Mouse (Mus musculus): ENCODE measurements around the gene Igsf3.
"Not testable (repeated sequence)": the region's sequence is repeated elsewhere in the genome, so short reads cannot be mapped to it uniquely, and the experiment has no call there.

The Igsf3 gene

DNA sequence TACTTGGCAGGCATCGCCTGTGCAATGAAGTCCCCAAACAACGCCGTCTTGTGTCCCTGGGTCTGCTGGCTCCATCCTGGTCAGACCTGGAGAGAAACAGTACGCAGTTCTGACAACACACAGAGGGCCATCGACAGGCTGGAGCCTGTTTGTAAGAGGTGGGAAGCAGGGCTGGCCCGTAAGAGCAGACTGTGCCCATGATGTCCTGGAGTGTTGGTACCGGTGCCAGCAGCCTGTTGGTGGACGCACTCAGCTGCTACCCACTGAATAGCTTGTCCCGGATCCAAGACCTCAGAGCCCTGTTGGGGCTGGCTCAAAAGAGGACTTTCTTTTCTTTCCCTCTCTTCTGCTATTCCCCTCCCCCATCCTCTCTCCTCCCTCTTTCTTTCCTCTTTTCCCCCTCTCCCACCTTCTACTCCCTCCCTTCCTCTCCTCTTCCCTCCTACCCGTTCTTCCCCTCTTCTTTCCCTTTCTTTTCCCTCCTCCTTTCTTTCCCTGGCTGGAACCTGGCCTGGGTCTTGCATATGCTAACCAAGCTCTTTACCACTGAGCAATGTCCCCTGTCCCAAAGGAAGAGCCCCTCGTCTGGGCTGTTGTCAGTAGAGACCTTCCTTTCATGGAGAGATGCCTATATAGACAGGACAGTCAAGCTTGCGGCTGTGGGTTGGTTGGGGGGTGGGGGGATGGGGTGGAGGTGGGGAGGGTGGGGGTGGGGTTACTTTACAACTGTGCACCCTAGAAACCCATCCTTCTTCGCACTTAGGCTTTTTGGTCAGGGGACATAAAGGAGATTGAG lies 27.9 kb downstream of the Igsf3 start:
- no peak for DNase-seq (ENCODE audit: low spot score)

DNA sequence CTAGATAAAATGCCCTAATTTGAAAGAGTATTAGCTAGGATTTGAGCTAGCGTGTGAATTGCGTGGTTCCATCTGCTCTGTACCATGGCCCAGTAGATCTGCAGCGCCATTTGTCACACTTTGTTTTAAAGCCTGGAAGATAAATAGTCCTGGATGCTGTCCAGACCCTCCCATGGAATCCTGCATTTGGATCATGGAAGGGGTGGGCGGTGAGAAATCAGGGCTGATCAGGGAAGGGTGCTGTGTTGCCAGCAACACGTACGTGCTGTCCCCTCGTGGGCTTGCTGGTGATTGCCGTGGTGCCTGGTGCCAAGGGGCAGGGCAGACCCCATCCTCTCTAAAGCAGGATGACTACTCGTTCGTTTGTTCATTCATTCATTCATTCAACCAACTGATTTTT lies 28.6 kb downstream of the Igsf3 start:
- DNase-seq (ENCODE audit: low spot score), result no peak

DNA sequence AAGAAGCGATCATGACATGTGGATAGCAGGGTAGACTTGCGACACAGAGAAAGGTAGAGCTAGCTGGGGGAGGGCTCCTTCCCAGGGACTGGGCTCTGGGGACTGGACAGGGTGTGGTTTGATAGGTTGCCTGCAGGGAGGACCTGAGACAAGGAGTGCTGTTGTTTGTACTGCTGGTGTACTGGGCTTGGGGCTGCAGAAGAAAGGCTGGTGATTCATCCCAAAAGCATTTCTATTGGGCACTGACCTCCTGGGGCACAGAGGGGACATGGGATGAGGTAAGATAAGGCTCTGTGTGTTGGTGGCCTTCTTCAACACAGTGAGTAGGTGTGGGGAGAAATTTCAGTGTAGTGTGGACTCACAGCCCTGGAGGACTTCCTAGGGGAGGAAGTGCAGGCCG lies 29.2 kb downstream of the Igsf3 start:
- DNase-seq (ENCODE audit: low spot score), result no peak

DNA sequence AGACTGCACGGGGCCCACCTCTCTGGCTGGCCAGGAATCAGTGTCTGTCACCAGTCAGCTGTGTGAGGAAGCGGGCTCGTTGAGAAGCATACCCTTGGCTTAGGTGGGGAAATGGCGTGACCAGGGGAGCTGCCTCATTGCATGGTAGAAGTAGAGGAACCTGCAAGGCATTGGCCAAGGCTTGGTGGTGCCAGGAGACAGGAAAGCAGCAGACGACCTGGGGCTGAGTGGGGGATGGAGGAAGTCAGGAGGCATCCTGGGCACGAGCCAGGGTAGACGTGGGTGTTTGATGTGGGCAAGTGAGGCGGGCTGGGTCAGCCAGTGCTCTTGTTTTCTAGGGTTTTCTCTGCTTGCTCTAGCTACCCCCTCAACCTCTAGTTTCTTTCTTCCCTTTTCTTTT lies 30.7 kb downstream of the Igsf3 start:
- no peak for DNase-seq (ENCODE audit: low spot score)

DNA sequence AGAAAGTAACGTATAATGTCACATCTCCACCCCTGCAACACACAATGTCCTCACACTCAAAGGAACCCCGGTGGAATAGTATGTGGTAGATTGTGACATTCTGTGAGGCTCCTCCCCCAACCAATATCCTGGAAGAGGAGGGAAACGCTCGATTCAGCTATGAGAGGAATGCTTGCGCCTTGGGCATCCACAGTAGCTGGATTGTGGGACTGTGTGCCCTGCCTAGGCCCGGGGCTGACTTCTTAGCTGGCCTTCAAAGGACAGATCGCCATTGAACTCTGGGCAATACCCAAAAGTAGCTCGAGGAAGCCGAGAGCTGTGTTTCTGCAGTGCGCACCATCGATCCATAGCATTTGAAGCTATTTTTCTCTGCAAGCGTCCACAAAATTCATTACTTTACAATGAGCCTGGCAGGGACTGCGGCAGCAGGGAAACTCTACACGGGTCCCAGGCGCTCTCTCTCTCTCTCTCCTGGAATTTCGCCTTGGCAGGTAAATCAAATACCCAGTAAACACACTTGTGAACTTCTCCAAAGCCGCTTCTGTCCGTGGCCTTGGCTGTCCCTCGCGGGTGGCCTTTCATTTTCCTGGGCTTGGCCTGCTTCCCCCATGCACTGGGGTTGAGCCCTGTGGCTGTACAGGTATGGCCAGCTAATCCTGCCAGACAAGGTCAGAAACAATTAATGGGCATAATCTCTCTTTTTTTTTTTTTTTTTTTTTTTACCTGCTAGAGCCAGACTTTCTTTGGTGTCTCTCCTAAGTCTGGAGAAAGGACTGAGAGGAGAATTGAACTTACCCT lies 32.3 kb downstream of the Igsf3 start:
- no peak for DNase-seq (ENCODE audit: low spot score)

DNA sequence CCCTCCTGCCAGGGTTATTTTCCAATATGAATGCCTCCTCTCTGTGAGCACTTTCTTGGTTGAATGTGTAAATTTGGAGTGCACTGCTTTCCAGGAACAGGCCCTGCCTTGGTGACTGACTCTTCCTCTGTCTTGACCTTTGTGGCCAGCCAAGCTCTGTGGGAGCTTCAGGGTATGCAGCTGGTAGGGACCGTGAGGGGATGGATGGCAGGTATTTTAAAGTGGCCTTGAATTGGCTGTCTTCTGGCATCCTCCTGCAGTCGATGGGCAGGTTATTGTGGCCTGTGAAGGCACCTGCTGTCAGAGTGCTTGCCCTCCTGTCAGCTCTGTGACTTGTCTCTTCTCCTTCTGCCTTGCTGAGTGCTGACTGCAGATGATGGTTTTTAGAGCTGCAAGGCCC lies 33.3 kb downstream of the Igsf3 start:
- DNase-seq (ENCODE audit: low spot score), result no peak

DNA sequence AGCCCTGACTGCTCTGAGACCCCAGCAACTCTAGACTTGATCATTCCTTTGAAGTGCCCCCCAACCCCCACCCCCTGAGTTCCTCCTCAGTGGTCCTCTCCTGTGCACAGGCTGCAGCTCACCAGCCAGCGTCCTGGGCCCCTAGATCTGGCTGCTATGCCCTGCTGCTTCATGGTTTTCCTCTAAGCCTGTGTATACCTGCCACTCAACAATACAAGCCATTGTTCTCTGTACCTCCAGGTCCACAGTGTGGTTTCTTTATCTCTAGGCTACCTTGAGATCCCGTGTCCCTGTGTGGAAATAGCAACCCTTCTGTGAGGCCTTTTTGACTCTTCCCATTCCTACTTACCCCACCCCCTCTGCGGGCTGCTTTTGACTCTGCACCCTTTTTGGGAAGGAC lies 33.9 kb downstream of the Igsf3 start:
- DNase-seq (ENCODE audit: low spot score), result no peak

DNA sequence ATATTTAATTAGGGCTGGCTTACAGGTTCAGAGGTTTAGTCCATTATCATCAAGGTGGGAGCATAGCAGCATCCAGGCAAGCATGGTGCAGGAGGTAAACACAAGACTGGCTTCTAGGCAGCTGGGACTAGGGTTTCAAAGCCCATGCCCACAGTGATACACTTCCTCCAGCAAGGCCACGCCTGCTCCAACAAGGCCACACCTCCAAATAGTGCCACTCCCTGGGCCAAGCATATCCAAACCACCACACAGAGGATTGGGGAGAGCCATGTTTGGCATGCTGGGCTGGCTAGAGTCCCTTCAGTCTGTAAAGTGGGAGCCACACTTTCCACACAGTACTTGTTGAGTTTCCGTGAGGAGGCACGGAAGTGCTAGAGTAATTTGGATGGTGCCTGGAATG lies 34.7 kb downstream of the Igsf3 start:
- DNase-seq (ENCODE audit: low spot score), result no peak

DNA sequence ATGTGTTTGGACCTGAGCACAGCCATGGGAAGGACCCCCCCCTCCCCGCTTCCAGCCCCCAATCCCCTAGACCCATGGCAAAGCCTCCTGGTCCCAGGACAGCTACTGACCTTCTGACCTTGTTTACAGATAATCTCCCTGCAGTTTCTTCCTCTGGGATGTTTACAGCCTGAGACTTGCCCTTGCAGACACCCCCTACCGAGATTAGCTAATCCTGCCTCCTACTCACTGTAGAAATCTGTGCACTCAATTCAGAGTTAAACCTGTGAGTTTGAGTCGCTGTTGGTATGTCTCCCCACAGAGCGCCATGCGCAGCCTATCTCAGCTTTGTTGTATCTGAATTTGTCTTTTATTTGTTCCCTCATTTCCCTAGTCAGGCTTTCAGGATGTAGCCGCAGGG lies 35.2 kb downstream of the Igsf3 start:
- DNase-seq (ENCODE audit: low spot score), result no peak

DNA sequence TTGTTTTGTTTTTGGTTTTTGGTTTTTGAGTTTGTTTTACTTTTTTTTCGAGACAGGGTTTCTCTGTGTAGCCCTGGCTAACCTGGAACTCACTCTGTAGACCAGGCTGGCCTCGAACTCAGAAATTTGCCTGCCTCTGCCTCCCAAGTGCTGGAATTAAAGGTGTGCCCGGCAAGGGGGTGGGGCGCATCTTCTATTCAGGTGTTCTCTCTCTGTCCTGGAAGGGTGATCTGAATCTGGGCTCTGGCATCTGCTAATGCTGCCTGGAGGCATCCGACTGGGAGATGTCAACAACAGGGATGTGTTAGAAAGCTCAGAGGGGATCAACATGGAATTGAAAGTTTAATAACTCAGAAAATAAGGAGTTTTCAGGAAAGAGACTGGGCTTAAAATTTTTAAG lies 36.1 kb downstream of the Igsf3 start:
- DNase-seq (ENCODE audit: low spot score), result not testable (repeated sequence)

DNA sequence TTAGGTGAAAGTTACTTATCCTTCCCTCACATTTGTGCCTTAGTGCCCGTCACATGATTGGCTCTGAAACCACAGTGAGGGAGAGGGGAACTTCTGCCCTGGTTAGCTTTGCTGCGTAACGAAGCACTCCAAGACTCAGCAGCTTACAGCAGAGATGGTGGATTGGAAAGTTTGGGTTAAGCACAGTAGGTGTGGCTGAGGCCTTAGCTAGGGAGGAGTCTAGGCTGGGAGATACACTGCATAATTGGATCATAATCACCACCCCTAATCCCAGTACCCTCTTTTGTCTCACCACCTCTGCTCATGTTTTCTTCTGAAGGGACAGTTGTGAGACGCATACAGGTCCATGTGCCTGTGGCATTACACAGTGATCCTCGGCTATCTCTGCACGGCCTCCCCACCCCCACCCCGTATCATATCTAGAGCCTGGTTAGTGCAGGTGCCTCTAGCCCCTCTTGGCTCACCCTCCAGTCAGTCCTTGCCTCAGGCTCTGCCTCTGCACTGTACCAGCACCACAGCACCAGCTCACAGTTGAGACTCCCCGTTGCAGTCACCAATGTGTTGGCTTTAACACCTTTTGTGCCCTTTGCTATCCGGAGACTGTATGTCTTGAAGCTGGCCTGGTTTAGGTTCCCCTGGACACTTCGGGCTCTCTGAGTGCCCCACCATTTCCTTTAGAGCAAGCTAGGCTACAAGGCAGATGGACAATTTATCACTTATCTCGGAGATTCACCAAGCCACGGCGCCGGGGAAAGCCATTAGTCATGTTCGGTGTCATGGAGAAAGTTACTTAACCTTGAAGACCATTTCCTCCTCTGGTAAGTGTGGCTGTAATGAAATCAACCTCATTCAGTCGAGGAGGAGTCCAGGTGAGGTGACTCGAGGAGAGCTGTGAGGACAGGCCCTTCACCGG lies 42.1 kb downstream of the Igsf3 start:
- DNase-seq (ENCODE audit: low spot score), result no peak

DNA sequence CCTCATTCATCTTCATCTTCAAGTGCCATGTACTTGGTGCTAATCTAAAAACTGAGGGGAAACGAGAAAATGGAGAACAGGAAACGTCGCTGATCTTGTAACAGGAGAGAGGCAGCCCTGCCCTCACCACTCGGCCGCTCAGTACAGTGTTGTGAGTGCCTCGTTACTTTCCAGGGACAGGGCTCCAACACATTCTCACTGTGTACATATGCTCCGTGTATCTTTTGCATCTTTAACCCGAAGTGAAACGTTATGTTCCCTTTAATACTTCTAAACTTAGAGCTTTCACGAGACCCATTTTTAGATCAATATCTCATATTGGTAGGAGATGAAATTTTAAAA lies 42.7 kb downstream of the Igsf3 start:
- no peak for DNase-seq (ENCODE audit: low spot score)

DNA sequence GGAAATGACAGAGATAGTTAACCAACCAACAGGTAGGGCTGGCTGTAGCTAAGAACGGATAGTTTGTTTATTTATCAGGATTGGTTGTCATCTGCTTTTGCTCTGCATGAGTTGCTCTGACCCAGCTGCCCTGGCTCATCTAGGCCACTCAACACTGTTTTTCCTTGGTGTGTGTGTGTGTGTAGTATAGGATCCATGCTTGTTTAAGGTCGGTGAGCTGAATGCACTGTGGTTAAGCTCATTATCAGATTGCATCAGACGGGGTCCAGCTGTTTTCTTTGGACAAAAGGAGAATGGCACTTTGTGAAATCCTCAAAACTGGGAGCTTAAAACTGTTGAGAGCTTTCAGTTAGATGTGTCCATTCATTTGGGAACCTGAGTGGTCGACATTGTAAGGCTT lies 46.3 kb downstream of the Igsf3 start:
- DNase-seq (ENCODE audit: low spot score), result no peak

DNA sequence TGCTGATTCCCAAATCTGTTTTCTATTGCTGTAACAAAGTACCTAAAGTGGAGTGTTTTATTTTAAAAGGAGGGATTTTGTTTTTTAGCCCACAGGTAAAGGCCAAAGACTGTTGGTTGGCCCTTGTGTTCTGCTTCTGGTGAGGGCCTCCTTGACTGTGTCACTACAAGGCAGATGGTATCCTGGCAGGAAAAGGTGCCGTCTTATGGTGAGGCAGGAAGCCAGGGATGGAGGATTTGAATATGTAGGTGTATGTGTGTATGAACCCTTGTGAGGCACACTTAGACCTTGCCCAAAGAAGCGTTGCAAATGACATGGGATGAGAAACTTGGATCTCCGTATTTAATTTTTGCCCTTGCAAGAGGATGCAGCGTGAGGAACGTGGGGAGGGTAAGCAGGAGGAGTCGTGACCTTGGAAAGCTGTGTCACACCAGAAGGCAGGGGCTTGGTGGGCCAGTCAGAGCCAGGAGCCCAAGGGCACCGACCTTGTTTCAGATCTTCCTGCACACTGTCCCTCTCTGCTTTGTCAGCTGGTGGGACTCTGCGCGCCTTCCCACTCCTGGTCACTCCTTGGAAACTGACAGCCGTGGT lies 47.5 kb downstream of the Igsf3 start:
- DNase-seq (ENCODE audit: low spot score), result no peak

DNA sequence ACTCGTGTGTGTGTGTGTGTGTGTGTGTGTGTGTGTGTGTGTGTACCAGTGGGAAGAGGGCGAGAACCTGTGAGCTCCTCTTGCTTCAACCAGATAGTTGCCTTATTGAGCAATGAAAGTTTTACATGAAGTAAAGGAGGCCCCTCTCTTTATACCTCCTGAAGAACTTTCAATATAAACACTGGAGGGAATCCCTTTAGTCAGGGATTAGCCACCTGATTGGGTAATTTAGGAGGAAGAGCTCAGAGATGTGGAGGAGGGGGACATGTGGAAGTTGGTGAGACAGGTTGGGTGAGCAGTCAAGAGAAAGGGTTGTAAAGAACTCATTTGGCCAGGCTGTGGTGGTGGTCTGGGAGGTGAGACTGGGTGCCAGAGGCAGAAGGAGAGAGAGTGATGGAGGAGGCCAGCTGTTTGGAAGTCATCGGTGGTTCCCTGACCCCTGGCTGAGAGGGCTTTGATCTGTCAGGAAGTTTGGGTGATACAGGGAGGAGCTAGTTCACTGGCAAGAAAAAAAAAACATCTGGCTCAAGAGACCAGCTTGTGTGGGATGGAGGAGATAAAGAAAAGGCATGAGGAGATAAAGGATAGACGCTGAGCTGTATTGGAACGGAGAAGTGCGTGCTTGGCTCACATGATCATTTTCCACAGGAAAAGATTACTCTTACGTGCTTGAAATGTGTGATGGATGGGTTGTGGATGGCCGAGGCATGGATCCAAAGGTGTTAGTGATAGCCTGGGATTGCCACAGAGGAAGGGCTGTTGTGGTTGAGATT lies 53.3 kb downstream of the Igsf3 start:
- no peak for DNase-seq (ENCODE audit: low spot score)

DNA sequence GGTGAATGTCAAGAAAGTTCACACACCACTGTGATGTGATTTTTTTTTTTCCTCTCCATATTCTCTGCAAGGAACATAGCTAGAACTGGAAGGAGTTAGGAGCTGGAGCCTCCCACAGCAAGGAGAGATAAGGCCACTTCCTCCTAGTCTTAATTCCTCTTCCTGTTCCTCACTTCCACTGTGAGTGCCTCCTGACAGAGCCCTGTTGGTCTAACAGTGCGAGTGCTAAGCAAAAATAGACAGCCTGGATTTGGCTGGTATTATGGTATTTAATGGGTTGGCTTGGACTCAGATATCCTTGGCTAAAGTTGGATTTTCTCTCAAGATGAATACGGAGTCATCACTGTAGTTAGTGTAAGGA lies 53.9 kb downstream of the Igsf3 start:
- no peak for DNase-seq (ENCODE audit: low spot score)

DNA sequence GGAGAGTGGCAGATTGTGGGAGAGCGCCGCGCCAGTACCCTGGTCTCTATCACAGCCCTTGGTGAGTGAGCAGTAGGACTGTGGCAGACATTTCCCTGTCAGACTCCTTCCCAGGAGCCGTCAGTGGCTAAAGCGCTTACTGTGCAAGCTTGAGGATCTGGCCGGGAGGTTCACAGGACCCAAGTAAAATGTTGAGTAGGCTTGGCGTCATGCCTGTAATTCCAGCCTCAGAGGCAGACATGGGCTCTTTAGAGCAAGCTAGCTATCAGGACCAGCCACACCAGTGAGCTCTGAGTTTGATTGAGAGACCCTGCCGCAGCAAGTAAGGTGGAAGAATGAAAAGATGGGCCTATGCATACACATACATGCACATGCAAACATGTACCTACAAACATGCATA lies 58.8 kb downstream of the Igsf3 start:
- DNase-seq (ENCODE audit: low spot score), result no peak

DNA sequence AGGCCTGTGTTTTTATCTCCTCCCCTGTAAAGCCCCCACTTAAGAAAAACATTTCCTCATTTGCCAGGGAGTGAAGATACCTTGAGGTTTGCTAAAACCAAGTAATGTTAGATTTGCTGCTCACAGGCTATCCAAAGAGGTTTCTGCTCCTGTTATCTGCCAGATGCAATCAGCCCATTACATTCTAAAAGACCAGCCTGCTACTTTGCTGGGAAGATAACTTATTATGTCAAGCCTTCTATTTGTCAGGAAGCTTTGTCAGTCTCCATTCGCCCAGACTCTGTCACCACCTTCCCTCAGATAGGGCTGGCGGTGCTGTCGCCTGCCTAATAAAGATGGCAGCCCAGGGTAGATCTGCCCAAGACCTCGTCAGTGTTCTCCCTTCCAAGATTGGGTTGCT lies 59.6 kb downstream of the Igsf3 start:
- no peak for DNase-seq (ENCODE audit: low spot score)

DNA sequence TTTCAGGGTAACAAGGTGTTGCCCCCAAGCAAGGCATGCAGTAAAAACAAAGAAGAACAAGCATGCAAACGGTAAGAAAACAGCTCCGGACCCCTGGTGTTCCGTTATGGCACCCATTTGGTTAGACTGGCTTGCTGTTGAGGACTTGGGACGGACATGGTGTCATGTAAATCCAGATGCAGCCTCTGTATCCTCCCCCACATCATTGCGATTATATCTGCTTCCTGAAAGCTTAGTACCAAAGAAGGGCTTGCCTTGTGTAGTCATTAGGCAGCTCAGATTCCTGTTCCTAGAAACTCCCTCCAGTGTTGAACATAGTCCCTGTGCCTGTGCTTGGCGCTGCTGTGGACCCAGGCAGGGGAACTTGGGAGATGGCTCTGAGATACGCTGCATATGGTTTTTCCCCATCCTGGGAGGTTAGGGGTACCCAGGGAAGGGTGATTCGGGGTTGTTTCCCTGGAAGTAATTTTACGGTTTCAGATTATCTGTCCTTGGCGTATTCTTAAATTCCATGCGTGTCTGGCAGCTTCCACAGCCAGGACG lies 60.2 kb downstream of the Igsf3 start:
- no peak for DNase-seq (ENCODE audit: low spot score)

DNA sequence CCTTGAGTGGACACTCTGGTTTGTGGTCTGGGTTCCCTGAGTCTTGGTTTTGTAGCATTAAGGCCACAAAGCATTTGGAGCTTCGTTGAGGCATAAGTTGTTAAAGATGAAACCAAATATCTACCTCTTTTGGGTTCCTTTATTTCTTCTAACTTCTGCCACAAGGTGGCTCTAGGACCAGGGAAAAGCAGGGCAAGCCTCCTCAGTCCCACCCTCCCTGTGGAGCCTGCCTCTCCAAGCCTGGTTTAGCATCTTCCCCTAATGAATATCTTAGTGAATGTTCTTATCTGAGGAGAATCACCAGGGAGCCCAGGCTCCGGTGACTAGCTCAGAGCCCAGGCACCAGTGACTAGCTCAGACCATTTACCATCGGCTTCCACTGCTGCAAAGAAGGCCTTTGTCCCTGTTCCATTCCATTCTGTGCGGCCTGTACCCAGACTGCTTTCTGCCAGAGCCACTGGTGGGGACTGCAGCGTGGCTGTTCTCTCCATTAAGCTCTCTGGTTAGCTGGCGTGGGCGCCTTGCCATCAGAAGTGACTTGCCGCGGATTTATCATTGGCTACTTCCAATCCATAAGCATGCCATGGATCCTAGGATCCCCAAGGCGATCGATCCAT lies 66.5 kb downstream of the Igsf3 start:
- DNase-seq (ENCODE audit: low spot score), result no peak

DNA sequence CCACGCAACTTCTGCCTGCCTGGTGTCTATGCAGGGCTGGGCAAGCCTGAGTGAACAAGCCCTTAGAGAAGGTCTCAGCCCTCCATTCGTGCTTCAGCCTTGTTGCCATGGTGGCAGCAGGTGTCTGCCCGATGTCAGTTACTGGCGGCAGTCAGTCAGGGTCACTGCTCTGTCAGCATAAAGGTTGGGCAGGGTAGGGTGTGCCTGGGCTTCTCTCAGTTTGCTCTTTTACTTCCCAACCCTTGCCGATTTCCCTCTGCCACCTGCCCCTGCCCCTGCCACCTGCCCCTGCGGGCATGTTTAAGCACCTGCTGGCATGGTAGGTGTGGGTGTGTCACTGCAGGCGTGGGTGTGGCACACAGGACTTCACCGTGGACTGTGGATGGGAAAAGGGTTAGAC lies 67.6 kb downstream of the Igsf3 start:
- no peak for DNase-seq (ENCODE audit: low spot score)

Data from testis, postnatal 14 days (tissue).